Mouse (Mus musculus): ENCODE measurements around the gene Abl1. TPM values are rescaled to one million over a fixed set of nuclear protein-coding genes. Genes with fewer than 3 reads are reported as not detected.
A peak's percentile ranks its signal among the peaks of the same experiment; 100 is the strongest.

Gene Abl1
- 52.5 and 53.2 TPM in 2 replicates for polyA plus RNA-seq (2015; fragmentation: Nextera tagmentation; extraction: Ambion mirVana)

- ATAC-seq (ENCODE audit: insufficient number of reproducible peaks, insufficient read depth, low FRiP score, low TSS enrichment, low read depth): peak; percentile 99
- H3K27me3 ChIP-seq: no peaks in the 10 kb centered on the region
- H3K4me1 ChIP-seq: peaks cover 21% of the 10 kb centered on the region
- peaks cover 3% of the 10 kb centered on the region for H3K36me3 ChIP-seq
- peak within 1 kb of the TSS; percentile 95 for H3K27ac ChIP-seq
- peak within 1 kb of the TSS; percentile 88 for H3K4me2 ChIP-seq
- WGBS: under 1% methylated on average over 64 of the region's 64 CpGs
- no peaks in the 10 kb centered on the region for H3K9me3 ChIP-seq
- H3K9ac ChIP-seq: peak within 1 kb of the TSS; percentile 96
- H3K4me3 ChIP-seq: peak within 1 kb of the TSS; percentile 92
Measured at GRCm38 (mm10) chr2:31688074-31688925, at the start of gene Abl1. Gene Abl1, plus strand, starts transcription at chr2:31688376.

GRCm38 (mm10) chr2:31638581-31639465 is 49.4 kb upstream of the Abl1 start:
- ATAC-seq (ENCODE audit: insufficient number of reproducible peaks, insufficient read depth, low FRiP score, low TSS enrichment, low read depth): no peak
- Histone ChIP-seq H3K4me3 (peak overlapping the region; percentile 13), H3K9me3 (no peaks in the 10 kb centered on the region), H3K27me3 (peaks cover 100% of the 10 kb centered on the region), H3K36me3 (no peaks in the 10 kb centered on the region), H3K27ac (no peak overlapping the region), H3K4me1 (peaks cover 52% of the 10 kb centered on the region), H3K4me2 (peak overlapping the region; percentile 9; the same call in 1 of the 2 replicates), H3K9ac (no peak overlapping the region)
- 1% methylated on average over 34 of the region's 34 CpGs for WGBS

- Histone ChIP-seq H3K4me1 (peaks cover 52% of the 10 kb centered on the region), H3K9ac (no peak overlapping the region), H3K27ac (no peak overlapping the region), H3K27me3 (peaks cover 100% of the 10 kb centered on the region), H3K4me3 (peak overlapping the region; percentile 13), H3K9me3 (no peaks in the 10 kb centered on the region), H3K36me3 (no peaks in the 10 kb centered on the region), H3K4me2 (peak overlapping the region; percentile 9; the same call in 1 of the 2 replicates)
- 0% methylated on average over 12 of the region's 13 CpGs for WGBS
- ATAC-seq (ENCODE audit: insufficient number of reproducible peaks, insufficient read depth, low FRiP score, low TSS enrichment, low read depth): no peak
Measured at GRCm38 (mm10) chr2:31639466-31639760, 48.8 kb upstream of the Abl1 start.

- peaks cover 52% of the 10 kb centered on the region for H3K4me1 ChIP-seq
- no peak for ATAC-seq (ENCODE audit: insufficient number of reproducible peaks, insufficient read depth, low FRiP score, low TSS enrichment, low read depth)
- no peak within 1 kb of the TSS for H3K27ac ChIP-seq
- under 1% methylated on average over 41 of the region's 41 CpGs for WGBS
- H3K9me3 ChIP-seq: no peaks in the 10 kb centered on the region
- peak within 1 kb of the TSS; percentile 42 for H3K4me2 ChIP-seq
- peaks cover 100% of the 10 kb centered on the region for H3K27me3 ChIP-seq
- H3K36me3 ChIP-seq: no peaks in the 10 kb centered on the region
- no peak within 1 kb of the TSS for H3K9ac ChIP-seq
- peak within 1 kb of the TSS; percentile 20 for H3K4me3 ChIP-seq
Measured at GRCm38 (mm10) chr2:31639901-31640608, 48.1 kb upstream of the Abl1 start, which contains the start of gene Prdm12. Gene Prdm12, plus strand, starts transcription at chr2:31640037.

- H3K27me3 ChIP-seq: peaks cover 100% of the 10 kb centered on the region
- no peaks in the 10 kb centered on the region for H3K36me3 ChIP-seq
- WGBS: under 1% methylated on average over 48 of the region's 48 CpGs
- H3K9me3 ChIP-seq: no peaks in the 10 kb centered on the region
- peak overlapping the region; percentile 20 for H3K4me3 ChIP-seq
- no peak overlapping the region for H3K9ac ChIP-seq
- no peak for ATAC-seq (ENCODE audit: insufficient number of reproducible peaks, insufficient read depth, low FRiP score, low TSS enrichment, low read depth)
- peaks cover 45% of the 10 kb centered on the region for H3K4me1 ChIP-seq
- H3K4me2 ChIP-seq: peak overlapping the region; percentile 42
- no peak overlapping the region for H3K27ac ChIP-seq
Measured at GRCm38 (mm10) chr2:31640609-31641507, 47.3 kb upstream of the Abl1 start.

GRCm38 (mm10) chr2:31641508-31641830 is 46.7 kb upstream of the Abl1 start:
- H3K36me3 ChIP-seq: no peaks in the 10 kb centered on the region
- no peak overlapping the region; the same call in 1 of the 2 replicates for H3K4me2 ChIP-seq
- WGBS: under 1% methylated on average over 11 of the region's 11 CpGs
- H3K27ac ChIP-seq: no peak overlapping the region
- peaks cover 39% of the 10 kb centered on the region for H3K4me1 ChIP-seq
- H3K27me3 ChIP-seq: peaks cover 100% of the 10 kb centered on the region
- H3K4me3 ChIP-seq: 0 out of 2 replicates have a peak overlapping the region, but pooled peaks have one; percentile 20
- no peak for ATAC-seq (ENCODE audit: insufficient number of reproducible peaks, insufficient read depth, low FRiP score, low TSS enrichment, low read depth)
- no peak overlapping the region for H3K9ac ChIP-seq
- H3K9me3 ChIP-seq: no peaks in the 10 kb centered on the region

- H3K27ac ChIP-seq: no peak overlapping the region
- no peak overlapping the region for H3K9ac ChIP-seq
- no peaks in the 10 kb centered on the region for H3K9me3 ChIP-seq
- H3K27me3 ChIP-seq: peaks cover 100% of the 10 kb centered on the region
- 1% methylated on average over 18 of the region's 18 CpGs for WGBS
- no peak overlapping the region for H3K4me3 ChIP-seq
- peaks cover 34% of the 10 kb centered on the region for H3K4me1 ChIP-seq
- H3K36me3 ChIP-seq: no peaks in the 10 kb centered on the region
- no peak overlapping the region for H3K4me2 ChIP-seq
- ATAC-seq (ENCODE audit: insufficient number of reproducible peaks, insufficient read depth, low FRiP score, low TSS enrichment, low read depth): no peak
Measured at GRCm38 (mm10) chr2:31641929-31642328, 46.2 kb upstream of the Abl1 start.

GRCm38 (mm10) chr2:31653971-31654853 is 34.0 kb upstream of the Abl1 start:
- Histone ChIP-seq H3K36me3 (no peaks in the 10 kb centered on the region), H3K9ac (peak overlapping the region; percentile 55), H3K27me3 (peaks cover 92% of the 10 kb centered on the region), H3K4me3 (peak overlapping the region; percentile 62), H3K9me3 (peaks cover 4% of the 10 kb centered on the region; the same call in 1 of the 2 replicates), H3K4me1 (peaks cover 12% of the 10 kb centered on the region), H3K4me2 (peak overlapping the region; percentile 100), H3K27ac (no peak overlapping the region)
- no peak for ATAC-seq (ENCODE audit: insufficient number of reproducible peaks, insufficient read depth, low FRiP score, low TSS enrichment, low read depth)
- WGBS: under 1% methylated on average over 80 of the region's 109 CpGs

GRCm38 (mm10) chr2:31654854-31655559 is 33.2 kb upstream of the Abl1 start:
- ATAC-seq (ENCODE audit: insufficient number of reproducible peaks, insufficient read depth, low FRiP score, low TSS enrichment, low read depth): no peak
- Histone ChIP-seq H3K9me3 (peaks cover 5% of the 10 kb centered on the region; the same call in 1 of the 2 replicates), H3K4me2 (peak overlapping the region; percentile 100), H3K4me1 (peaks cover 12% of the 10 kb centered on the region), H3K9ac (peak overlapping the region; percentile 55; the same call in 1 of the 2 replicates), H3K27ac (no peak overlapping the region), H3K27me3 (peaks cover 89% of the 10 kb centered on the region), H3K36me3 (no peaks in the 10 kb centered on the region), H3K4me3 (peak overlapping the region; percentile 62)
- 4% methylated on average over 22 of the region's 22 CpGs for WGBS
